Mouse (Mus musculus): ENCODE measurements around the gene 1810055G02Rik. TPM values are rescaled to one million over a fixed set of nuclear protein-coding genes. Genes with fewer than 3 reads are reported as not detected.
A peak's percentile ranks its signal among the peaks of the same experiment; 100 is the strongest.

Gene 1810055G02Rik
- polyA plus RNA-seq, 1 experiment from 2014 or later, result 43.9 TPM

- no peaks in the 10 kb centered on the region for H3K27me3 ChIP-seq
- 64% methylated on average over 1 of the region's 1 CpGs for WGBS
- H3K4me1 ChIP-seq, result no peaks in the 10 kb centered on the region
- H3K27ac ChIP-seq, result no peak overlapping the region
- no peak for ATAC-seq (replicated peaks; ENCODE audit: low FRiP score)
- no peak overlapping the region for H3K4me3 ChIP-seq (replicated peaks)
- no peak overlapping the region for H3K4me2 ChIP-seq
- 0 out of 2 replicates have a peak, but pooled peaks cover 2% of the 10 kb centered on the region for H3K9me3 ChIP-seq (replicated peaks)
- H3K36me3 ChIP-seq, result no peaks in the 10 kb centered on the region
- H3K9ac ChIP-seq, result no peak overlapping the region
Measured at GRCm38 (mm10) chr19:3757861-3758260, 49.8 kb downstream of the 1810055G02Rik start.

GRCm38 (mm10) chr19:3765221-3765820, 57.2 kb downstream of the 1810055G02Rik start:
- H3K4me3 ChIP-seq (replicated peaks), result no peak overlapping the region
- 0 out of 2 replicates have a peak, but pooled peaks cover 2% of the 10 kb centered on the region for H3K9me3 ChIP-seq (replicated peaks)
- H3K9ac ChIP-seq, result no peak overlapping the region
- no peak overlapping the region for H3K4me2 ChIP-seq
- H3K4me1 ChIP-seq, result peaks cover 20% of the 10 kb centered on the region
- peaks cover 6% of the 10 kb centered on the region for H3K36me3 ChIP-seq
- no peak for ATAC-seq (replicated peaks; ENCODE audit: low FRiP score)
- no peaks in the 10 kb centered on the region for H3K27me3 ChIP-seq
- WGBS, result 79% methylated on average over 4 of the region's 4 CpGs
- H3K27ac ChIP-seq, result no peak overlapping the region

DNA sequence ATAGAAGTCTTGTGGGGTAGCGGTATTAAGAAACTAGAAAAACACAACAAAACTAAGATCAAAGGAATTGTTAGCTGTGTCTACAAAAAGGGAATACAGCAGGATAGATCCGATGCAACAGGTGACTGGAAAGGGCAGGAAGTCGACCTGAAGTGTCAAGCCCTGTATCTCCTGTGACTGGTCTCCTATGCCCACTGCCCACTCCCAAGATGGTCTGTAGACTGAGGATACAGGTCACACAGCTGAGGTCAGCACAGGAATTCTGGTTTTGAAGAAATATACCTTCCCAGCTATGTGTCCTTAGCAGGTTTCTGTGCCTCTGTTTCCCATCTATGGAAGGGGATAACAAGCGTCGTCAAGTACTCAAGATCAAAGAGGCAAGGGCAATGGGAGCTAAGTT, 58.3 kb downstream of the 1810055G02Rik start:
- Histone ChIP-seq H3K9ac (no peak overlapping the region), H3K9me3 (replicated peaks) (no peaks in the 10 kb centered on the region), H3K4me3 (replicated peaks) (peak overlapping the region; percentile 96), H3K36me3 (peaks cover 10% of the 10 kb centered on the region), H3K4me2 (peak overlapping the region; percentile 78), H3K27me3 (no peaks in the 10 kb centered on the region), H3K4me1 (peaks cover 22% of the 10 kb centered on the region), H3K27ac (no peak overlapping the region)
- WGBS, result 86% methylated on average over 5 of the region's 5 CpGs
- no peak for ATAC-seq (replicated peaks; ENCODE audit: low FRiP score)

DNA sequence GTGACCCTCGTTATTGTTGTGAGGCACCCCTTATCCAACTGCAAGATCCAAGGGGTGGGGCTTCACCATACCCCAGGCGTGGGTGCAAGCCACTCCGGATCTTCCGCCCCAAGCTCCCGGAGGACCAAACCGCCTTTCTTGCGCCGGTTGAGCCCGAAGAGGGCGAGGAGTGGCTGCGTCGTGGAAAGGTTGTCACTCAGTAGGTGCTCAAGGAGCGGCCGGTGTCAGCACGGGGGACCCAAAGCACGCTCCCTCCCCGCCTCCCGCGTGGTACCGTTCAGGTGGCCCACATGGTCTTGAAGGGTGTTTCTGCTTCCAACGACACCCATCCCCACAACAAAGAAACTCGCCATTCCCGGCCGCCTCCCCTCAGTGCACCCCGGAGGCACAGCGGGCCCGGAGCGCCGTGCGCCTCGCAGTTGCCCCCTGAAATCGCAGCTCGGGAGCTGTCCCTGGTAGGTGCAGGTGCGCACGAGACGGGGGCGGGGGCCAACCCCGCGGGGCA, 59.2 kb downstream of the 1810055G02Rik start, which contains the start of gene Kmt5b:
Kmt5b (plus strand) TSS at position 146 of the 505 bp plus-strand sequence.
- Histone ChIP-seq H3K27ac (peak within 1 kb of the TSS; percentile 100), H3K4me1 (peaks cover 22% of the 10 kb centered on the region), H3K9ac (peak within 1 kb of the TSS; percentile 100), H3K27me3 (no peaks in the 10 kb centered on the region), H3K4me3 (replicated peaks) (peak within 1 kb of the TSS; percentile 96), H3K9me3 (replicated peaks) (no peaks in the 10 kb centered on the region), H3K4me2 (peak within 1 kb of the TSS; percentile 78), H3K36me3 (peaks cover 10% of the 10 kb centered on the region)
- peak; percentile 27 for ATAC-seq (replicated peaks; ENCODE audit: low FRiP score)
- under 1% methylated on average over 39 of the region's 39 CpGs for WGBS

Other genes starting within 250 kb of the 1810055G02Rik start
- gene Ppp6r3, start 132.5 kb upstream of the 1810055G02Rik start, polyA plus RNA-seq (2015; fragmentation: Nextera tagmentation; extraction: Ambion mirVana), result 62.1 and 66.9 TPM in 2 replicates
- gene Lrp5, start 21.7 kb upstream of the 1810055G02Rik start, polyA plus RNA-seq (2015; fragmentation: Nextera tagmentation; extraction: Ambion mirVana), result 5.8 and 6.9 TPM in 2 replicates
- gene Kmt5b, start 59.1 kb downstream of the 1810055G02Rik start, polyA plus RNA-seq (2015; fragmentation: Nextera tagmentation; extraction: Ambion mirVana), result 30.9 and 33.9 TPM in 2 replicates
- gene Chka, start 143.5 kb downstream of the 1810055G02Rik start, polyA plus RNA-seq (2015; fragmentation: Nextera tagmentation; extraction: Ambion mirVana), result 58.8 and 63.1 TPM in 2 replicates
- 43.9 and 54.6 TPM in 2 replicates for gene Tcirg1, start 198.8 kb downstream of the 1810055G02Rik start, polyA plus RNA-seq (2015; fragmentation: Nextera tagmentation; extraction: Ambion mirVana)
- 344 and 353 TPM in 2 replicates for gene Ndufs8, start 204.5 kb downstream of the 1810055G02Rik start, polyA plus RNA-seq (2015; fragmentation: Nextera tagmentation; extraction: Ambion mirVana)
- 2.9 and 4.1 TPM in 2 replicates for gene Aldh3b1, start 221.5 kb downstream of the 1810055G02Rik start, polyA plus RNA-seq (2015; fragmentation: Nextera tagmentation; extraction: Ambion mirVana)
- 18.3 and 21.2 TPM in 2 replicates for gene Unc93b1, start 226.9 kb downstream of the 1810055G02Rik start, polyA plus RNA-seq (2015; fragmentation: Nextera tagmentation; extraction: Ambion mirVana)

All from kidney, embryonic 15.5 days (tissue).